14 mouse cellular contexts compared by ENCODE assay signal in the genomic region with DNA sequence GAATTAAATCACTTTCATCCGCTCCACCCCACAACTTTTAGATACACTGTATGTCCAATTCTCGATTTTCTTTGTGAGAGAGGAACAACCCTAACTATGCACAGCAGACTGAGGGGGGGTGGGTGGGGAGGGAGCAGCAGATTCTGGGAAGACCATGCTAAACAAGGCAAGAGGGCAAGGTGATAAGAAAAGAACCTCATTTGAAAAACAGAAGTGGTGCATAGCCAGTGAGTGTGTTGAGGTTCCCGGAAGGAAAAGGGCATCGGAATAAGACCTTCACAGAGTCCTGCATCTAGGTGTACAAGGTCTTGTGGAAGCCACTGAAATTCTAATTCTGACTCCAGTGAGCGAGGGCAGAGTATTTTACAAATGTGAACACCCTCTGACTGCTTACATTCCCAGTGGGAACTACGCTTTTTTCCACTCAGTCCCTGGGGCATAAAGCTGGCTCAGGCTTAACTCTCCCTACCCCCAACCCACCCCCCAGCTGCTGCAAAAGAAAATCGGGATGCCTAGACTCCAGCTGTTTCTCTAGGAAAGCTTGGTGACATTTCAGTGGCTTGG. TPM values are rescaled to one million over a fixed set of nuclear protein-coding genes. Genes with fewer than 3 reads are reported as not detected.
DNase-seq lines count a peak whose midpoint lies in the region; ATAC-seq and TF ChIP-seq lines count a peak whose summit lies in the region.
"Had no signal": no experiment of that assay in that cellular context is flagged by ENCODE, and none has a peak within 500 bp of the region (broad histone marks: within the 10 kb centered on the region; RNA-seq: fewer than 3 reads in every experiment).

No protein-coding gene starts in this region.

- no peak for ATAC-seq in heart, embryonic 11.5 days (replicated peaks; ENCODE audit: insufficient number of reproducible peaks, low FRiP score, low TSS enrichment)
- ATAC-seq in liver, embryonic 15.5 days (ENCODE audit: insufficient read depth) = no peak
- no peak for ATAC-seq in hindbrain, embryonic 12.5 days (ENCODE audit: low FRiP score)
- ATAC-seq in midbrain, embryonic 14.5 days (ENCODE audit: low FRiP score, low TSS enrichment) = no peak
- ATAC-seq: midbrain, embryonic 15.5 days had no signal

- no peaks in the 10 kb centered on the region for H3K36me3 ChIP-seq in heart, embryonic 11.5 days (ENCODE audit: control insufficient read depth, insufficient read depth, low read length)
- peaks cover 35% of the 10 kb centered on the region for H3K36me3 ChIP-seq in ES-E14 (ENCODE audit: control insufficient read depth, insufficient read depth, low read length, poor library complexity, severe bottlenecking)
- H3K36me3 ChIP-seq in embryonic facial prominence, embryonic 10.5 days (replicated peaks) = 0 out of 2 replicates have a peak, but pooled peaks cover 10% of the 10 kb centered on the region
- H3K36me3 ChIP-seq in liver, embryonic 15.5 days (replicated peaks) = peaks cover 54% of the 10 kb centered on the region
- no peaks in the 10 kb centered on the region for H3K36me3 ChIP-seq in hindbrain, embryonic 12.5 days
- H3K36me3 ChIP-seq in midbrain, embryonic 14.5 days (ENCODE audit: control insufficient read depth, insufficient read depth, low read length) = no peaks in the 10 kb centered on the region
- H3K36me3 ChIP-seq: embryonic facial prominence, embryonic 15.5 days; midbrain, embryonic 15.5 days had no signal

- peaks cover 13% of the 10 kb centered on the region for H3K27me3 ChIP-seq in heart, embryonic 11.5 days (ENCODE audit: control insufficient read depth, insufficient read depth, low read length)
- peaks cover 63% of the 10 kb centered on the region for H3K27me3 ChIP-seq in embryonic facial prominence, embryonic 10.5 days (replicated peaks; ENCODE audit: low read depth, poor library complexity, severe bottlenecking)
- H3K27me3 ChIP-seq in liver, embryonic 15.5 days = peaks cover 19% of the 10 kb centered on the region
- peaks cover 60% of the 10 kb centered on the region for H3K27me3 ChIP-seq in hindbrain, embryonic 12.5 days
- H3K27me3 ChIP-seq in midbrain, embryonic 14.5 days (ENCODE audit: control insufficient read depth, insufficient read depth, low read length) = peaks cover 49% of the 10 kb centered on the region

- H3K9me3 ChIP-seq in heart, embryonic 11.5 days (replicated peaks; ENCODE audit: control insufficient read depth, low read length) = no peaks in the 10 kb centered on the region
- no peaks in the 10 kb centered on the region for H3K9me3 ChIP-seq in ES-E14 (ENCODE audit: control insufficient read depth, insufficient read depth, low read depth, low read length)
- no peaks in the 10 kb centered on the region for H3K9me3 ChIP-seq in embryonic facial prominence, embryonic 10.5 days
- H3K9me3 ChIP-seq in liver, embryonic 15.5 days (replicated peaks) = no peaks in the 10 kb centered on the region
- H3K9me3 ChIP-seq in hindbrain, embryonic 12.5 days (replicated peaks) = no peaks in the 10 kb centered on the region
- H3K9me3 ChIP-seq in midbrain, embryonic 14.5 days (ENCODE audit: control insufficient read depth, low read length) = no peaks in the 10 kb centered on the region
- H3K9me3 ChIP-seq: embryonic facial prominence, embryonic 15.5 days; midbrain, embryonic 15.5 days had no signal

- intact Hi-C loops in heart, postnatal 36 days (cut with DNase I) = loop anchor here (10.0 kb wide), 1 partner anchor 452 kb away; a partner anchor contains a TSS

- in situ Hi-C loops in ES-E14 (cut with MboI; ENCODE audit: low sequenced_read_pairs in 2 of 2, unreplicated experiment in 2 of 2) = no loop called here

- H3K27ac ChIP-seq in heart, embryonic 11.5 days (ENCODE audit: low read depth, low read length) = peak overlapping the region; percentile 57
- H3K27ac ChIP-seq in ES-E14 (ENCODE audit: insufficient read depth, low read depth, low read length, poor library complexity, severe bottlenecking) = peak overlapping the region; percentile 92
- no peak overlapping the region for H3K27ac ChIP-seq in embryonic facial prominence, embryonic 10.5 days (replicated peaks)
- H3K27ac ChIP-seq in liver, embryonic 15.5 days (replicated peaks) = peak overlapping the region; percentile 82
- no peak overlapping the region for H3K27ac ChIP-seq in hindbrain, embryonic 12.5 days
- no peak overlapping the region for H3K27ac ChIP-seq in midbrain, embryonic 14.5 days (replicated peaks; ENCODE audit: low read depth, low read length)
- H3K27ac ChIP-seq: embryonic facial prominence, embryonic 15.5 days; midbrain, embryonic 15.5 days had no signal

- DNase-seq in heart, postnatal 36 days = no peak
- no peak for DNase-seq in ES-E14 (ENCODE audit: low read depth, low spot score)
- no peak for DNase-seq in embryonic facial prominence, embryonic 10.5 days (ENCODE audit: low spot score)
- DNase-seq in frontal cortex, postnatal 36 days (ENCODE audit: low spot score in 2 of 2) = no peak
- no peak for DNase-seq in midbrain, embryonic 14.5 days
- DNase-seq: cerebellum, postnatal 14 days; kidney, adult 11 months; right cerebral cortex, adult 18-20 months; thymus, postnatal 4 days had no signal

- 43% methylated on average over 7 of the region's 7 CpGs for WGBS in heart, embryonic 11.5 days (ENCODE audit: insufficient replicate concordance)
- 44% methylated on average over 7 of the region's 7 CpGs for WGBS in embryonic facial prominence, embryonic 10.5 days
- 52% methylated on average over 7 of the region's 7 CpGs for WGBS in liver, embryonic 15.5 days (ENCODE audit: insufficient replicate concordance)
- 50% methylated on average over 7 of the region's 7 CpGs for WGBS in hindbrain, embryonic 12.5 days
- 58% methylated on average over 7 of the region's 7 CpGs for WGBS in midbrain, embryonic 14.5 days

- peak overlapping the region; percentile 93 for H3K4me2 ChIP-seq in heart, embryonic 11.5 days
- H3K4me2 ChIP-seq in liver, embryonic 15.5 days = peak overlapping the region; percentile 99
- no peak overlapping the region for H3K4me2 ChIP-seq in hindbrain, embryonic 12.5 days (replicated peaks)
- no peak overlapping the region for H3K4me2 ChIP-seq in midbrain, embryonic 14.5 days (ENCODE audit: low read length)
- H3K4me2 ChIP-seq: embryonic facial prominence, embryonic 15.5 days had no signal

- H3K4me1 ChIP-seq in heart, embryonic 11.5 days (ENCODE audit: control insufficient read depth, insufficient read depth, low read length) = peaks cover 28% of the 10 kb centered on the region
- peaks cover 8 to 12% of the 10 kb centered on the region in 2 experiments for H3K4me1 ChIP-seq in ES-E14 (ENCODE audit: control insufficient read depth in 2 of 2, insufficient read depth in 2 of 2, low read length in 2 of 2, poor library complexity in 1 of 2)
- H3K4me1 ChIP-seq in embryonic facial prominence, embryonic 10.5 days = peaks cover 51% of the 10 kb centered on the region
- H3K4me1 ChIP-seq in liver, embryonic 15.5 days (replicated peaks) = peaks cover 63% of the 10 kb centered on the region
- peaks cover 30% of the 10 kb centered on the region for H3K4me1 ChIP-seq in hindbrain, embryonic 12.5 days
- peaks cover 19% of the 10 kb centered on the region for H3K4me1 ChIP-seq in midbrain, embryonic 14.5 days (ENCODE audit: control insufficient read depth, insufficient read depth, low read length)

- peak overlapping the region; percentile 23; the same call in 1 of the 2 replicates for H3K9ac ChIP-seq in heart, embryonic 11.5 days (ENCODE audit: low read depth, low read length)
- H3K9ac ChIP-seq in ES-E14 (ENCODE audit: insufficient read depth, low read depth, low read length, poor library complexity, severe bottlenecking) = peak overlapping the region; percentile 9; the same call in 1 of the 2 replicates
- H3K9ac ChIP-seq in liver, embryonic 15.5 days = peak overlapping the region; percentile 57; the same call in 1 of the 2 replicates
- H3K9ac ChIP-seq in hindbrain, embryonic 12.5 days = no peak overlapping the region
- H3K9ac ChIP-seq in midbrain, embryonic 14.5 days (replicated peaks; ENCODE audit: low read length) = no peak overlapping the region
- H3K9ac ChIP-seq: embryonic facial prominence, embryonic 15.5 days; midbrain, embryonic 15.5 days had no signal

- peak overlapping the region; percentile 14; the same call in 1 of the 2 replicates for H3K4me3 ChIP-seq in heart, embryonic 11.5 days (ENCODE audit: low read depth, low read length)
- peak overlapping the region; percentile 56 to 97 for H3K4me3 ChIP-seq in ES-E14 (ENCODE audit: insufficient read depth in 1 of 2, low read depth in 1 of 2, low read length in 2 of 2, poor library complexity in 1 of 2, severe bottlenecking in 1 of 2)
- H3K4me3 ChIP-seq in embryonic facial prominence, embryonic 10.5 days = peak overlapping the region; percentile 71; the same call in 1 of the 2 replicates
- H3K4me3 ChIP-seq in liver, embryonic 15.5 days (replicated peaks) = peak overlapping the region; percentile 85; the same call in 1 of the 2 replicates
- H3K4me3 ChIP-seq in hindbrain, embryonic 12.5 days = no peak overlapping the region
- no peak overlapping the region for H3K4me3 ChIP-seq in midbrain, embryonic 14.5 days (replicated peaks; ENCODE audit: low read depth, low read length)
- H3K4me3 ChIP-seq: embryonic facial prominence, embryonic 15.5 days; midbrain, embryonic 15.5 days had no signal

TF ChIP-seq in ES-E14, 5 proteins besides CTCF, POLR2A, EP300 and RAD21:
- TF ChIP-seq CHD2 (IDR thresholded peaks at IDR 0.05; ENCODE audit: low read depth, low read length) = 0 out of 2 replicates have a peak, but pooled peaks have one; percentile 43
- no peak for TF ChIP-seq ZC3H11A (IDR thresholded peaks at IDR 0.05; ENCODE audit: borderline replicate concordance, low read depth, low read length)
- no peak for TF ChIP-seq ZNF384 (IDR thresholded peaks at IDR 0.05; ENCODE audit: low read depth, low read length)

RNA-seq across cellular contexts. Expression of a gene that starts 4.8 kb away (rescaled TPM):
- polyA plus RNA-seq in heart, embryonic 11.5 days (2014; fragmentation: Nextera tagmentation; extraction: Ambion mirVana) = 1.4 and 2.2 TPM in 2 replicates
- 1 to 10 TPM; 4.5 TPM for total RNA-seq in heart, postnatal 36 days (2021)
- total RNA-seq in ES-E14 (2012; rRNA removed) = 84.7 and 142 TPM in 2 replicates
- polyA plus RNA-seq in embryonic facial prominence, embryonic 10.5 days (2016; fragmentation: Nextera tagmentation; extraction: Ambion mirVana) = 1.8 and 2.0 TPM in 2 replicates
- 2.1 and 2.3 TPM in 2 replicates for polyA plus RNA-seq in liver, embryonic 15.5 days (2015; fragmentation: Nextera tagmentation; extraction: Ambion mirVana)
- 0.48 and 0.56 TPM in 2 replicates for polyA plus RNA-seq in hindbrain, embryonic 12.5 days (2016; fragmentation: Nextera tagmentation; extraction: Ambion mirVana)
- 0.16 and 0.30 TPM in 2 replicates for polyA plus RNA-seq in midbrain, embryonic 14.5 days (2014; fragmentation: Nextera tagmentation; extraction: Ambion mirVana)

RNA-seq across cellular contexts. Expression of a gene that starts 42.5 kb away (rescaled TPM):
- polyA plus RNA-seq in heart, embryonic 11.5 days (2014; fragmentation: Nextera tagmentation; extraction: Ambion mirVana) = 6.1 and 6.8 TPM in 2 replicates
- 10 to 100 TPM; 15.5 to 18.2 TPM for total RNA-seq in heart, postnatal 36 days (2021)
- 14.6 and 24.9 TPM in 2 replicates for total RNA-seq in ES-E14 (2012; rRNA removed)
- polyA plus RNA-seq in embryonic facial prominence, embryonic 10.5 days (2016; fragmentation: Nextera tagmentation; extraction: Ambion mirVana) = 5.8 and 6.1 TPM in 2 replicates
- 0.67 and 0.98 TPM in 2 replicates for polyA plus RNA-seq in liver, embryonic 15.5 days (2015; fragmentation: Nextera tagmentation; extraction: Ambion mirVana)
- 7.6 and 7.8 TPM in 2 replicates for polyA plus RNA-seq in hindbrain, embryonic 12.5 days (2016; fragmentation: Nextera tagmentation; extraction: Ambion mirVana)
- 6.1 and 9.4 TPM in 2 replicates for polyA plus RNA-seq in midbrain, embryonic 14.5 days (2014; fragmentation: Nextera tagmentation; extraction: Ambion mirVana)

Comparison
In these comparisons a context has a peak if more than half of its experiments do, and no peak if none do; other contexts are left out.
1. H3K27ac ChIP-seq: peak in heart, embryonic 11.5 days (single experiment), ES-E14 (single experiment) and liver, embryonic 15.5 days (single experiment); none in embryonic facial prominence, embryonic 10.5 days (single experiment), hindbrain, embryonic 12.5 days (single experiment) and midbrain, embryonic 14.5 days (single experiment).
2. H3K4me2 ChIP-seq: peak in heart, embryonic 11.5 days (single experiment) and liver, embryonic 15.5 days (single experiment); none in hindbrain, embryonic 12.5 days (single experiment) and midbrain, embryonic 14.5 days (single experiment).
3. H3K4me3 ChIP-seq: peak in heart, embryonic 11.5 days (single experiment), ES-E14 (2 of 2), embryonic facial prominence, embryonic 10.5 days (single experiment) and liver, embryonic 15.5 days (single experiment); none in hindbrain, embryonic 12.5 days (single experiment) and midbrain, embryonic 14.5 days (single experiment).
4. H3K9ac ChIP-seq: peak in heart, embryonic 11.5 days (single experiment), ES-E14 (single experiment) and liver, embryonic 15.5 days (single experiment); none in hindbrain, embryonic 12.5 days (single experiment) and midbrain, embryonic 14.5 days (single experiment).